Mouse (Mus musculus) heart, postnatal 36 days (tissue): Measurements from ENCODE around the gene Psg22. TPM values are rescaled to one million over a fixed set of nuclear protein-coding genes. Genes with fewer than 3 reads are reported as not detected.

Source experiments
- total RNA-seq, 2 experiments: library from RNA; stranded (reverse); gene quantifications; 2 replicates each; pipeline ENCODE4 v1.2.3; 2021

Gene Psg22
- total RNA-seq, 2 experiments from 2014 or later: not detected

Other genes starting within 250 kb of the Psg22 start
- gene Psg26, start 233.9 kb upstream of the Psg22 start, total RNA-seq: not detected
- not detected for gene Psg25, start 185.8 kb upstream of the Psg22 start, total RNA-seq
- gene Psg27, start 150.8 kb upstream of the Psg22 start, total RNA-seq: not detected
- not detected for gene Psg23, start 101.6 kb upstream of the Psg22 start, total RNA-seq
- not detected for gene Psg21, start 61.4 kb upstream of the Psg22 start, total RNA-seq
- gene Psg20, start 31.9 kb upstream of the Psg22 start, total RNA-seq: not detected
- gene Psg19, start 80.4 kb downstream of the Psg22 start, total RNA-seq: not detected
- not detected for gene Psg17, start 103.5 kb downstream of the Psg22 start, total RNA-seq
- gene Mill2, start 121.9 kb downstream of the Psg22 start, total RNA-seq: 1 to 10 TPM; 5.8 to 6.3 TPM
- 1 to 10 TPM; 1.4 to 1.6 TPM for gene Pglyrp1, start 153.2 kb downstream of the Psg22 start, total RNA-seq
- gene Ccdc61, start 192.3 kb downstream of the Psg22 start, total RNA-seq: 10 to 100 TPM in 1 of 2 experiments, 1 to 10 TPM in 1; 7.7 to 11.0 TPM
- 1 to 10 TPM; 4.8 to 7.7 TPM for gene Nova2, start 207.8 kb downstream of the Psg22 start, total RNA-seq